Mouse (Mus musculus) v-Abl transformed pro-B cells (cell line): ENCODE data around the gene Ccn5.

ENCODE experiments used
- in situ Hi-C, 2 experiments: fragments of 400-800 bp; cut with MboI; formaldehyde crosslinking; loops; one replicate each; pipeline ENCODE4 v1.15.1; 2025; ENCODE audit not compliant: unreplicated experiment in 2 of 2

Ccn5 gene

DNA sequence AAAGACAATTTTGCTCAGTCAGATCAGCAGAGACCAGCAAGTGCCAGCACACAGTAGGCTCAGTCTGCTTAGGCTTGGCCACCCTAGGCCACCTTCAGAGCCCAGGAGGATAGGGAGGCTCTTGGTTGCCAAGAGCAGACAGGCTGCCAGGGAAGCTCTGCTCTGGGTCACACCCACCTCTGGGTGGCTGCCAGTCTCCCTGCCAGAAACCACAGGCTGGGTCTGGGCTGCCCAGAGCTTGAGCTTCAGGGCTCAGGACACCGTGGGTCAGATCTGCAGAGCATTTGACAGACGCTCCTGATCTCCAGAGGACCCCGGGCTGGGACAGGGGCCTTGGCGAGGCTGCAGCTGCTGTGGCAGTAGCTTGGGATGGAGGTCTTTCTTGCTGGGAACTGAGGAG is at the start of gene Ccn5:
TSS of gene Ccn5 (plus strand) at position 255 of the 400 bp plus-strand sequence.
- in situ Hi-C loops = loop anchor here (5.0 to 10.0 kb wide), 4 partner anchors 46 to 288 kb away; no protein-coding TSS in a partner anchor

DNA sequence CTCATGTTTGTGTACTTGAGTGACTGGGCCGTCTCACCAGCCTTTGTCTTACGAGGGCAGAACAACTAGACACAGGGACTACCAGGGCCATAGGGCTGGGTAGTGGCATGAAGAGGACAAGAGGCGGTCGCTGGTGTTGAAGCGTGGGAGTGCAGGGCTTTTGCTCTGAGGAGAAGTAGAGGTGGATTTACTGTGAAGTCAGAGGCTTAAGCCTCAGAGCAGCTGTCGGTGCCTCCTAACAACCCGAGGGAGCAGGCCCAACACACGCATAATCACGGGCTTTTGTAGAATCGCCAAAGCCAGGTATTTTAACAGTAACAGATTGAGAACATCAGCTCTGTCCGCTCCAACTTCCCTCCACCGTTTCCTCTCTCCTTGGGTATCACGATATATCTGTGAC is 44.0 kb upstream of the Ccn5 start:
- in situ Hi-C loops = loop anchor here in 1 of 2 experiments (10.0 kb wide), 1 partner anchor 48 kb away; the partner anchor contains the start of gene Ccn5

DNA sequence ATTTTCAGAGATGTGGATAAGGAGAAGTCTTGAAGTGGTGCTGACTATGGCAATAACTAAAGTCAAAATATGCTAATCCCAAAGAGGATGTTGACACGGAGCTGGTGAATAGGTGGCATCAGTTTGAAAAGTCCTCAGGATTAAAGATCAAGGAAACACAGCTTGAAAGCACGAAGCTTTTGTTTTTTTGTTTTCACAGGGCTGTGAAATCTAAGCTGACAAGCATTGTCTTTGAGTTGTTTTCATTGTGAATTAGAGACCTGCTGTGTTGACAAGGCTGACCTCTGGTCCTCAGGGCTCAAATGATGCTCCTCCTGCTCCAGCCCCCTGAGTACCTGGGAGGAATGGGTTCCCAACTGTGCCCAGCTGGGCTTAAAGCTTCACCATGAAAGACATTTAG is 43.6 kb upstream of the Ccn5 start:
- in situ Hi-C loops = loop anchor here in 1 of 2 experiments (10.0 kb wide), 1 partner anchor 48 kb away; the partner anchor contains the start of gene Ccn5

DNA sequence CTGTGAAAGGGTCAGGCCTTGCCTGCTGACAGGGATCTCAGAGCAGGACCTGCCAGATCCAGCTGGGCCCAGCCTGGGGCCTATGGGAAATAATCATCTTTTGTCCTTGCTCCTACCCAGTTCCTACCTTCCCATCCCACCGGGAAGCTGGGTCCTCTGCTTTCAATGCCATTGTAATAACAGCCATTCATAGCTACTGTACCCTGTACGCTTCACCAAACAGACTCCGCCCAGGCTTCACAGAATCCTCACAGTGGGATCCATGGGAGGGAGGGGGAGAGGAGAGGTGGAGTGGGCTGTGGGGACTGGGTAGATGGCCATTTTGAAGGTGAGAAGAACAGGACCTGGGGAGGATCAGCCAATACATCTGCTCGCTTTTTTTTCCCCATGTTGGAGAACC is 41.8 kb upstream of the Ccn5 start:
- in situ Hi-C loops = loop anchor here in 1 of 2 experiments (10.0 kb wide), 1 partner anchor 46 kb away; the partner anchor contains the start of gene Ccn5

DNA sequence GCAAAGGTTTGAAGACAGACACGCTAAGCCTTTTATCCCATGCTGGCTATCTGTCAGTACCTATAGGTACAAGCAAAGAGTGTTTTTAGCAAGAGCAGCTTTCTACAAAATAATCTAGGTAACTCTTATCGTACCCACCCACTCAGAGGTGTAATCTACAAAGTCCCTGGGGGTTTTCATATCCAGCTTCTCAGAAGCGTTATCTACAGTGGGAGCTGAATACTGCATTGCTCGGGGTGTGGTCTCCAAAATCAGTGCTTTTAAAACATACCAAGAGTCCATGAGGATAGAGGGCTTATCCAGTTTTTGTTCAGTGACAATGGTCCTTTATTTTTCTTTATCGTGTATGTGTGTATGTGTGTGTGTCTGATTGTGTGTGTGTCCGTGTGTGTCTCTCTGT is 37.3 kb upstream of the Ccn5 start:
- in situ Hi-C loops = loop anchor here (10.0 kb wide), 3 partner anchors 51 to 249 kb away; no protein-coding TSS in a partner anchor

DNA sequence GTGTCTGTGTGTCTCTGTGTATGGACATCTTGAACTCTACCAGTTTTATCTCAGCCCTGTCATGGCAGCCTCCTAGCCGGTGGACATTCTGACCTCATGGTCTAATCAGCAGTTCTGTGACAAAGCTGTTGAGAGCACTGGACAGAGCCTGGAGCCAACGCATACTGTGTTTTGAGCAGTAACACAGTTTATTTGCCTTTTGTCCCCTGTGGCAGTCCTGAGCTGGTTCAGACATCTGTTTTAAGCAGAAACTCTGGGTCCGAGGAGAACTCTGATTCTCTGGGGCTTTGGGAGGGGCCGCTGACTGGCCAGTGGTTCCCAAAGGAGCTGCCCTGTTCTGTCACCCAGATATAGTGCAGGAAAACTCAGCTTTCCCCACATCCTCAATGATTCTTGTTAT is 36.8 kb upstream of the Ccn5 start:
- in situ Hi-C loops = loop anchor here (10.0 kb wide), 3 partner anchors 51 to 249 kb away; no protein-coding TSS in a partner anchor

DNA sequence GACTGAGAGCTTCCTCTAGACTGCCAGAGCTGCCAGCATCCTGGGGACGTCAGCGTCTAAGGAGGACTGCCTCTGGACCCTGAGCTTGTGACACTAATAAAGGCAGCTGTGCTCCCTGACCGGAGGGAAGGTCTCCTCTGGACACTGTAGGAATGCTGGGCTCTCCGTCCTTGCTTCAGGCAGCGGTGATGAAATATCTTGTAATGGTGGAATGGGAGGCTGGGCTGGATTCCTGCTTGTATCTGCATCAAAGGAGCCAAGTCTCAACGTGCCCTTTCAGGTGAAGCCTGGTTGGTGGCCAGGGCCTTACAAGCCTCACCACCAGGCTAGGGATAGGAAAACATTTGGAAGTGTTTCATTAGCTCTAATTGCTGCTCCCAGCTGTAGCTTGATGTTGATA is 33.6 kb upstream of the Ccn5 start:
- in situ Hi-C loops = loop anchor here (10.0 kb wide), 3 partner anchors 48 to 252 kb away; no protein-coding TSS in a partner anchor

DNA sequence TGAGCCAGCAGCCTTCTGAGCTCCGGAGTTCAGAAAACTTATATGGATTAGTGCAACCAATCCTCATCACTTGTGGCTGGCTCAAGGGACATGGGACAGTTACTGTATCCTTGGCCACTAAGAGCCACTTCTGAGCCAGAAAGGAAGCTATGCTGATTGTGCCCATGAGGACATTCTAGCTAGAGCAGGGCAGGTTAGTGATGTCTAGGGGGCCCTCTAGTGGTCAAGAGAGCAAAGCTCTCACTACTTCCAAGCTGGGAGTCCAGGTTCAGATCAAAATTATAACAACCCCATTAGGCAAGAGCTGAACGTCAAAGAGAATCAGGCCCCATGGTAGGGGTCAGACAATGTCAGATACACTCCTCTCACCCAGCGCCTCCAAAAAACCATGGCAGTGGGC is 33.0 kb upstream of the Ccn5 start:
- in situ Hi-C loops = loop anchor here (10.0 kb wide), 3 partner anchors 47 to 253 kb away; no protein-coding TSS in a partner anchor

DNA sequence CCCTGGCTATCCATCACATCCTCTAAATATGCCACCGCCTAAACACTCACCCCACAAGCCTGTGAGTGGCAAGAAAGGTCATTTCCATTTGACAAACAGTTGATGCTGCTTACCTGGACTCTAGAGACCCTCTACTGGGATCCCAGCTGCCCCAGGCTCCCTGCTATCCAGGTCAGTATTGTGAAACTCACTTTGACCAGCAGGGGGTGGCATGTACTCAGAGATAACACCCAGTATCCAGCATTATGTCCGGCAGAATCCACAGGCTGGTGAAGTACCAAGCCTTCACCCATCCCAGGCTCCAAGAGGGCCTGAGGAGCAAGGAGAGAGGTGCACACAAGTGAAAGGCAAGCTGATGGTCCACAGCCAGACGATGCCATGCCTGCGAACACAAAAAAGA is 32.2 kb upstream of the Ccn5 start:
- in situ Hi-C loops = loop anchor here (10.0 kb wide), 3 partner anchors 46 to 254 kb away; no protein-coding TSS in a partner anchor

DNA sequence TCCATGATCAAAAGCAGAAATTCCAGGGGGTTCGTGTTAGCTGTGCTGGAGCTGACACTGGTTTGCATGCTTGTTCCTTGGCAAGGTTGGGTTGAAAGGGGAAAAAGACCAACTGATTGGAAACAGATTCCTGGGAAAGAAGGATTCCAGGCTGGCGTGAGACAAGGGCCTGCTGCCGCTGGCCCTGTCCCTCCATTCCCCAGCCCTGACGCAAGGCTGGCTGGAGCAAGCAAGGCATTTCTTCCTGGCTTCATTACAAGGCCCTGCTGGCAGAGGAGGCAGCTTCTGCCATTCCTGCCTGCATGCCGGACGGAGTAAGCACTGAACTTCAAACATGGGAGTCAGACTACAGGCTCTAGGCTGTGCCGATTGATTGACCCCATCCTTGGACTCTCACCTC is 22.2 kb upstream of the Ccn5 start:
- in situ Hi-C loops = no loop called here

DNA sequence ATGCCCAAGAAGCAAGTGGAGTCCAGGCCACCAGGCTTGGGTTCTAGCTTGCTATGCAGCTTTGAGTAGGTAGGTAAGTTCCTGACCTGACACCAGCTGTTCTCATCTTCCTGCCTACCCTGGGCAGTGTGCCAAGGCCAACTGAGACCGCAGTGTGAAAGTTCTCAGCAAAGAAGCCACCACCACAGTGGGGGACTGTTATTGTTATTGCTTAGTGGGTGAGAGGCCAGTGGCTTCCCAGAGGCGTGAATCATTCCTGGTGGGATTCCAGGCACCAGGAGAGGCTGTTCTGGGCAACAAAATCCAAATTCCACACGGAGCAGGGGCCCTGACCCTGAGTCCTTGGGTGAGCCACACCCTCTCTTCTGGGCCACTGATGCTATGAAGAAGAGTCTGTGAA is 19.8 kb upstream of the Ccn5 start:
- in situ Hi-C loops = no loop called here

DNA sequence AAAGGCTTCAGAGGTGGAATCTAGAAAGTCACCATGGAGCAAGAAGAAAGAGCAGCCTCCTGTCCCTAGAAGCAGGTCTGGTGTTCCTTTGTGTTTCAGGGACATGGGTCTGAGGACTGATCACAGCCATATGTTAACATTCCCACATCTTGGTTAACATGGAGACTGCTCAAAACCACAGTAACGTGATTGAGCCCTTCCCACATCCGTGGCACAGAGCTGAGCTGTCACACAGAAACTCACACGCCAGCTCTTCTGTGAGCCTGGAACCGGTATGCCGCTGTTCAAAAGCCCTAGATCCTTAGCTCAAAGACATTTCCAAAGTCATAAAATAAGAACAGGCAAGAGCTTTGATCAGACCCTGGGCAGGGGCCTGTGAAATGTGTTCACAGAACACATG is 19.3 kb upstream of the Ccn5 start:
- in situ Hi-C loops = no loop called here

DNA sequence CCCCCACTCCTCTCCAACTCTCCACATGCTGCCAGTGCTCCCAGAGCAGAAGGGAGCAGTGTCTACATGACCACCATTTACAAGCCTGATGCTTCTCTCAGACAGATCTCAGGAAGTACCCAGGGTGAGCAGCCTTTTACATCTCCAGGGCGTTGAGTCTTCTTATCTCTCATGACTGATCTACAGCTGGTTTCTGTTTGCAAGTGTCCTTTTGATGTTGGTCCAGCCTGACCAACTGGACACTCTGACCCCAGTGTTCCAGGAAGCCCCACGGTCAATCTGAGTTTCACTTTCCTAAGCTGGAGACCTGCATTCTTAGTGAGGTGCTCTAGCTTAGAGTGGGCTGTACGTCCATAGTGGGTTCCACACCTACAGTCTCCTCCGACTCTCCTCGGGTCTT is 16.8 kb upstream of the Ccn5 start:
- in situ Hi-C loops = no loop called here

DNA sequence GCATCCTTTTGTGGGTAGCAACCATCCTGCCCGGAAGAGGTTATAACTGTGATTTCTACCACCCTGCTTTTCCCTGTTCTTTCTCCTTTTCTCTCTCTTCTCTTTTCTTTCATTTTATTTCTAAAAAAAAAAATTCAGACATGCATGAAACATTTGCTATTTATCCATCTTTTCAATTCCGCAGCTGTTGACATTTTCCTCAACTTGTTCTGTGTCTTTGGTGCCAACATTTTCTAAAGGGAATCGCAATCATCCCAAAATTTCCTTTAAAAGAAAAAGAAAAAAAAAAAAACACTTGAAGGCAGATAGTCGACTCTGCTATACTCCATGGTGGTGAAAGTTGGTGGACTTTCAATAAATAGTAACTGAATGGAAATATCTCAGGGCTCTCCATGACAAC is 11.5 kb upstream of the Ccn5 start:
- in situ Hi-C loops = no loop called here

DNA sequence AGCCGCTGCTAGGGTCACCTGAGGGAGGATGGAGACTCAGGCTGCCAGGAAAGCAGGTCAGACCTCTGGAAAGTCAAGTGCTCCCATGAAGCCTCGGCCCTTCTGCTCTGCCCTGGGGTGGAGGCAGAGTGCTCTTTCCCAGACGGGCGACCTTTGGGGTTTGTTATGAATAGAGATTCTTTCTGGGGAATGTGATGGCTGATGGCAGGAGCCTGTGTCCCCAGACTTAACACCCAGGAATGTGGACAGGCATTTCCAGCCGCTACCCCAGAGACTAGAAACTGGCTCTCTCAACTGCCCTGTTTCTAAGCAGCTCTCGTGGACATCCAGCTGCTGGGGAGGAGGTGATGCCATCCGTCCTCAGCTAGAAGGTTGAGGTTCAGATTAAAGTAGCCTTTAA is 11.0 kb upstream of the Ccn5 start:
- in situ Hi-C loops = no loop called here

DNA sequence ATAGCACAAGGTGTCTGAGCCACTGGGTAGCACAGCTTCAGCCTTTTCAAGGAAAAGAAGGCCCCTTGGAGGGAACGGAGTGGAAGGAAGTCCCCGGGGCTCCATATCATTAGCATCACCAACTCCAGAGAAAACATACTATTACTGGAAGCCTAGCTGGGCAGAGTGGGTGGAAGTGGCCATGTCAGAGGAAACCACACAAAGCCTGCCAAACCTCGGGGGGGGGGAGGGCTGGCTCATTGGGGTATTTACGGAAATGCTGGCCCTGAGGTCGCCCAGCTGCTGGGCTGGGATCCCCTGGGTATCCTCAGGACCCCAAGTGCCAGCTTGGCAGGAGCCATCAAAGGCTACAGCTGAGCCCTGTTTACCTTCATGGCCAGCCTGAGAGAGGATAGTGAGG is 7.6 kb upstream of the Ccn5 start:
- in situ Hi-C loops = no loop called here

DNA sequence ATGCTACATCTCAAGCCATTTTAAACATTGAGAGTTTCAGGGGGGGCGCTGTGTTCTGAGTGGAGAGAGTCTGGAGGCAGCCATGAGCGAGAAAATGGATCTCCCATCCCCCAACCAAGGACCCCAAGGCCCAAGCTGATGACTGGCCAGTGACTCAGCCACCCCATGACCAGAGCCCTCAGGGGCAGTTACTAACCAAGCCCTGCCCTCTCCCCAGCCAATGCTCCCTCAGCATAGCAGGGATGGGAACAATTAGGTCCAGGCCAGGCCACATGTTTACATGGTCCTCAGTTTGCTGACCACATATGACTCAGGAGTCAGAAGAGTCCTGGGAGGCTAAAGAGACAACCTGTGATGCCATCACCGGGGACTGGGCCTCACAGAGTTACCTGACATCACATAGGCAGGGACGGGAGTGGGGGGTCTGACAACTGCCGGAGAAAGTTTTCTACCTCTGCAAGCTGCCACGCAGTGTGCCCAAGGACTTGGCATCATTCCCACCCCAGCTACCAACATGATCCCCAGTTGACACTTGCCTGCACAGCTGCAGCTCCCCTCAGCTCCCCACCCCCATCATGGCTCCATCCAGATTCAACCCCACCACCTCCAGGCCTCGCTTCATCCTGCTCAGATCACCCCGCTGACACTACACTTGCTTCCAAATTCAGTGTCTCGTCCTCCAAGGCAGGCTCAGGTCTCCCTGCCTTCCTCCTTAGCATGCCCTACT is 5.8 kb upstream of the Ccn5 start:
- in situ Hi-C loops = no loop called here

DNA sequence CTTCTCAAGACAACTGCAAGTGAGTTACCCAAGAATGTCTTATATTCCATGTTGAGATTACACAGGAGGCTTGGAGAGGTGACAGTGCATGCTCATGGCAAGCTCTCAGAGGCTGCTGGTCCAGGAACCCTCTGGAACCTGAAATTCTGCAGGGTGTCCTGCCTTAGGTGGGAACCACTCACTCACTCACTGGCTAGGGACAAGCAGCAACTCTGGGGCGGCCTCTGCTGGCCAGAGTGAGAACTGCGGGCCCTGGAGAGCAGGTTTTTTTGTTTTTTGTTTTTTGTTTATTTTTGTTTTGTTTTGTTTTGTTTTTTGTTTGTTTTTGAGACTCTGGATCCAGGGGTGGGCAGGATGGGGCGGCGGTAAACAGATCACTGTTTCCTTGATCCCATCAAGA is 2.6 kb downstream of the Ccn5 start:
- in situ Hi-C loops = loop anchor here (5.0 to 10.0 kb wide), 4 partner anchors 48 to 291 kb away; no protein-coding TSS in a partner anchor

DNA sequence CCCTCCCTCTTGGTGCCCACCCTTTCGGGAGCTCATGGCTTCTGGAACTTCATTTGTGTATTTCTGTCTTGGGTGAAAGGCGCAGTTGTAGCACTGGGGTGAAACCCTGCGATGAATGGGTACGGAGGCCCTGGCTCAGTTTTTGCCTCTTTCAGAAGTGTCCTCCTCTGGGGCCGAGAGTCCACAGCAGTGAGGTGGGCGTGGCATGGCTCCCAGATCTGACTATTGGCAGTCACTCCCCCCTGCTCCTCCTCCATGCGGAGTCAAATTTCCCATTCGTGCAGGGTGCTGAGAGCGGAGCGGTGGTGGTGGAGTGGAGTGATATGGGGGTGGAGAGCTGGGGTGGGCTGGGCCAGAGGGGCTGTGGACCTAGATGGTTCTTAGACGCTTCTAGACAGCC is 3.1 kb downstream of the Ccn5 start:
- in situ Hi-C loops = loop anchor here (5.0 to 10.0 kb wide), 4 partner anchors 49 to 291 kb away; no protein-coding TSS in a partner anchor

DNA sequence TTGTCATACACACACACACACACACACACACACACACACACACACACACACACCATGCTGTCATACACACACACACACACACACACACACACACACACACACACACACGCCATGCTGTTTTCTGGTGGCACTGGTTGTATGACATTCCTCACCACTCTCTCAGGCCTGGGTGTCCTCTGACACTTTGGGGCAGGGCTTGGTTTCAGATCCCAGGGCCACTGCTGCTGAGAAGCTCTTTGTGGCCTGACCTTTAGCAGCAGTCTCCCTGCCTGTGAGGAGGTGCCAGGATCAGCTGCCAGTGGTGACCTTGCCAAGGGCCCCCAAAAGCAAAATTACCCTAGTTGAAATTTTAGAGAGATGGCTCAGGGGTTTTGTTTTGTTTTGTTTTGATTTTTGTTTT is 5.2 kb downstream of the Ccn5 start:
- in situ Hi-C loops = loop anchor here (10.0 kb wide), 3 partner anchors 51 to 291 kb away; no protein-coding TSS in a partner anchor

DNA sequence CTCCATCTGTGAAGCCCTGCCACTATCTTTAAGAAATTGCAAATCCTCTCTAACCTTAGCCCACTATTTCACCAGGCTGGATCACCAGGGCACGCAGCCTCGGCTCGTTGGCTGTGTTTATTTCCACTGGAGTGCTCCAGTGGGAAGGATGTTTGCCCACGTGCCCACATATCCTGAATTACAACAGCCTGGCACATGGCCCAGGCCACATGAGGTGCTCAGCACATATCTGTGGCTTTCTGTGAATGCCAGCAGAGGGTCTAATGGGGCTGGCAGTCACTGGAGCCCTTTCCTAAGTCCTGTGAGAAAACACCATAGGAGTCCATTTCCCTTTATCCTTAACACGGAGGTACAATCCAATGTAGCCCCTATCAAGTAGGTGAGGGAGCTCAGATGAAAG is 5.8 kb downstream of the Ccn5 start:
- in situ Hi-C loops = loop anchor here (10.0 kb wide), 3 partner anchors 52 to 292 kb away; no protein-coding TSS in a partner anchor

DNA sequence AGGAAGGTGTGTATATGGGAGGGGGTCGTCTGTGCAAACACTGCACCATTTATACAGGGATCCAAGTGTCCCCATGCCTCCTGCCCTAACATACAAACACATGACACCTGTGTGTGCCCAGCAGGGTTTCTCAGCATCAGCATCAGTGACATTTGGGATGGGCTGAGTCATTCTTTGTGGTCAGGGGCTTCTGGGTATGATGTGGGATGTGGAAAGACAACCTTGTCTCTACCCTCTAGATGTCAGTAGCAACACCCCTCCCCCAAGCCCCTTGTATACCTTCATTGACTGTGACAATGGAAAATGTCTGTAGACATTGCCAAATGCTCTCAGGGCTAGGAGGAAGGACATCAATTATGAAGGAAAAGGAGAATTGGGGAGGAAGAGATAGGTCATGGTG is 10.5 kb downstream of the Ccn5 start:
- in situ Hi-C loops = loop anchor here in 1 of 2 experiments (10.0 kb wide), 1 partner anchor 46 kb away; no protein-coding TSS in a partner anchor
